Mouse (Mus musculus) adrenal gland, adult 8-10 months (tissue): Measurements from ENCODE around the gene Ltbp1. TPM values are rescaled to one million over a fixed set of nuclear protein-coding genes. Genes with fewer than 3 reads are reported as not detected.

Experiments
- DNase-seq: peaks from one replicate; pipeline ENCODE4 v3.0.0; 2022
- total RNA-seq, 4 experiments: library from RNA; stranded (reverse); gene quantifications; 2 replicates each; pipeline ENCODE4 v1.2.4; 2022

The Ltbp1 gene
- total RNA-seq, 4 experiments from 2014 or later: 9.4 to 15.9 (median 12.6) TPM

- no peak for DNase-seq
These were observed 237.9 kb downstream of the Ltbp1 start for GRCm38 (mm10) chr17:75243221-75243620.

- no peak for DNase-seq
These were observed 238.8 kb downstream of the Ltbp1 start for GRCm38 (mm10) chr17:75244148-75244547.

GRCm38 (mm10) chr17:75245085-75245484, 239.7 kb downstream of the Ltbp1 start:
- no peak for DNase-seq

GRCm38 (mm10) chr17:75248632-75249031, 243.3 kb downstream of the Ltbp1 start:
- no peak for DNase-seq

DNA sequence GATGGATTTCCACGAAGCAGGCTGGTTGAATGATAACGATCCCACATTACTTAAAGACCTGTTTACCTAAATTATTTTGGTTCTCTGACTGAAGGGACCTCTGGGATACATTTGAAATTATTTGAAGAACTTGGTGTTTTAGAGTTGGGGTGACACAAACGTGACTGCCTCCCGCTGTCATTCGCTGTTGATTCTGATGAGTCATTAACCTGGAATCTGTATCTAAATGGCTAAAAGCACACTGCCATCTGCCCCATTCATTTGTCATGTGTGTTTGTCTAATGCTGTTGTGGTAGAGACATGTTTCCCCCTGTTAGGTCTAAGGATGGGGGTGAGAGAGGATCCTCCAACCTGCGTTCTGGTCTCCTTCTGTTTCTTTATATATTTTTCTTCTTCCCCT, 245.2 kb downstream of the Ltbp1 start:
- no peak for DNase-seq

GRCm38 (mm10) chr17:75251094-75251493, 245.7 kb downstream of the Ltbp1 start:
- no peak for DNase-seq

GRCm38 (mm10) chr17:75252540-75252939, 247.2 kb downstream of the Ltbp1 start:
- DNase-seq: no peak

DNA sequence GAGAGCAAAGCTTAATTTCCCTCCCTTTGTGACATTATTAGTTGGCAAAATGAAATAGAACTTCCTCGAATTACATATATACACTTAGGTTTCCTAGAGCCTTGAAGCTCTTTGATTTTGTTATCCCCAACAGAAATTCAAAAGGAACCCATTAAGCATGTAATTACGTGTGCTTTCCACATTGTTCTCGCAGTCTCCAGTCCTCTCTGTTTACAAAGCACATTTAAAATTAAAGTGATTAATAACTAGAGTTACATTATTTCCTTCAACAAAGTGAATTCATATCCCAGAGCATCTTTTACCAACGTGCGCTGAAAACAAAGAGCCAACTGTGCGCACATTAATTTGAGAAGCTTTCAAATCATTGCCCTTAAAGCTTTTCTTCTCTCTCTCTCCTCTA, 249.5 kb downstream of the Ltbp1 start:
- DNase-seq: no peak

DNA sequence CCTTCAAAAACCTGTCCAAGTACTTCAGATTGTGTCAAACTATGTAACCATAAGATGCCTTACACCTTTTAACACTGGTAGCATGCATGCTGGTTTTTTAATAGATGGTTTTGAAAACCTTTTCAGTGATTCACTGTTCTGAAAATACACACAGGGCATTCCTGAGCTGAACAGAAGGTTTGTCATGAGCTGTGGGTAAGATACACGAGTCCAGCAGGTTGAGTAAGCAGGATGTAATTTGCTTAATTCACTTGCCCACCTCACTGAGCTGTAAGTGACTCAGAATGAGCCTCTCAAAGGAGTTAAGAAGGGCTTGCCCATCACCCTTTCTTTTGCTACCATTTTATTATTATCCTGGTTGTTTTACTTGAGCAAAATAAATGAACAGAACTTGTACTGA, 250.6 kb downstream of the Ltbp1 start:
- no peak for DNase-seq

- no peak for DNase-seq
These were observed 253.1 kb downstream of the Ltbp1 start for GRCm38 (mm10) chr17:75258427-75258826.

DNA sequence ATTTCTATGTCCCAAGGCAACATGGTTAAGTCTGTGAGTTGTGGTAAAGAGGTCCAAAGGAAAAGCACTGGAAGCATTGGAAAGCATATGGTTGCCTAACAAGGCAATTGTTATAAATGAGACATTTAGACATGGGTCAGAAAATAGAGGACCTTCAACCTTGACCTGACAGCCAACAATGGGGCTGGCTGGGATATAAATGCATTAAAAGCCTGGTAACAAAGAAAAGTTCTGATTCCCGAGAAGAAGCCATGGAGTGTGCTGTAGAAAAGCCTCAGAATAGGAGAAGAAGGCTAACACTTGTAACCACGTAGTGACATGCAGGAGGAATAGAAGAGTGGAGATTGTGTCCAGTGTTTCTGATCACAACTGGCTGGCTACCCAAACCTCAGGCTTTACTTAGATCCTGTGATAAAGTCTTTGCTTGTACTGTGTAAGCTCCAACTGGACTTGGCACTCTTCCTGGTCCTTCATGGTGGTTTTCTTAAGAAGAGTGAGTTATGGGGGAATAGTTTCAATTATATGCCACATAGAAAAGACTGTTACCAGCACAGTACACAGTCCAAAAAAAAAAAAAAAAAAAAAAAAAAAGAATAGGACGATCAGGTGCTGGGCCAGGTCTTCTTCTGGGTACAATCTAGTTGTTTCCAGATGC, 258.1 kb downstream of the Ltbp1 start:
- DNase-seq: no peak

DNA sequence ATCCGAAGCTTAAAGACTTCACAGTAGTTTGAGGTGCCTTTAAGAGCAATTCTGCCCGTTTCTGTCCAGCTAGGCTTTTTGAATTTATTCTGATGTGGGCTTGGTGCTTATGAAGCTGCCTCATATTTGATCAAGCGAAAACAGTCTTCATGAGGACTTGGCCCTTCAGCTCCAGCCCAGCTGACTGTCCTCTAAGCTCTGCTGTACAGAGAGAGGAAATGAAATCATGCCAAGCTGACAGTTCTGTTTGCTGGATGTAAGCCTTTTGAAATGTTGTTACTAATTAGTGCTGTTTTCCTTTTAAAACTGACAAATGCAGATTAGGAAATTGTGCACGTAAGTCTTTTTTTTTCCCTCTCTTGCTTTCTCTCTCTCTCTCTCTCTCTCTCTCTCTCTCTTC, 263.1 kb downstream of the Ltbp1 start:
- no peak for DNase-seq

GRCm38 (mm10) chr17:75272446-75272845, 267.1 kb downstream of the Ltbp1 start:
- no peak for DNase-seq

DNA sequence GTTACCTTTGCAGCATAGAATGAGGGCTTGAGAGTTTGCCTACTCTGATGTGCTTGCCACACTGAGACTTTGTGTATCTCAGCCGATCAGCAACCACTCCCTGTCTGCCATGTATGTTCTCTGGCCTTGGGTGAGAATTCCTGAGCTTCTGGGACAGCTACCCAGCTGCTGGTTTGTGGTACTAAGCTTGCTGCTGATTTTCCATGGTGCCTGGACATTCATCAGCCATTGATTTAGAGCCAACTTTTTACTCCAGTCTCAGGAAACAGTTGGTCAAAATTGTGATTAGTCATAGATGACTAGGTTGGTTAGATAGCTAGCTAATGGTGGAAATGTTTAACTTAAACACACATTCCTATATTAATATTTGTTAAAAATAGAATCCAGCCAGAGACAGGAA, 267.9 kb downstream of the Ltbp1 start:
- no peak for DNase-seq

DNA sequence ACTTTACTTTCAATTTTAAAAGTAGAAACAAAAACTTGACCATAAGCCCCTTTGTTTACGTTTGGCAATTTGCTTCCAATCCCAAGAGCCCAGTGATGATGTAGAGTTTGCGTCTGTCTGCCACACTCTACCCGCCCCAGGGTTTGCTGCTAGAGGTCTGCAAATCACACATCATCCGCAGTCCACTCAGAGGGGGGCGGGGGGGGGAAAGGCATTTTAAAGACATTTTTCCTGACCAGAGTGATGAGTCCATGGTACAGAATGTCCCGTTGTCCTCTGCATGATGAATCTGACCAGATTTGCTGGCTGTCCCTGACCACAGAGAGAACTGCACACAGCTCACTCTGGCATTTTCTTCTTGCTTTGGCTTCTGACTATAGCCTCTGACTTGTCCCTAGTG, 269.9 kb downstream of the Ltbp1 start:
- DNase-seq: no peak

- no peak for DNase-seq
These were observed 272.7 kb downstream of the Ltbp1 start for GRCm38 (mm10) chr17:75278106-75278505.

GRCm38 (mm10) chr17:75278561-75278960, 273.2 kb downstream of the Ltbp1 start:
- no peak for DNase-seq

DNA sequence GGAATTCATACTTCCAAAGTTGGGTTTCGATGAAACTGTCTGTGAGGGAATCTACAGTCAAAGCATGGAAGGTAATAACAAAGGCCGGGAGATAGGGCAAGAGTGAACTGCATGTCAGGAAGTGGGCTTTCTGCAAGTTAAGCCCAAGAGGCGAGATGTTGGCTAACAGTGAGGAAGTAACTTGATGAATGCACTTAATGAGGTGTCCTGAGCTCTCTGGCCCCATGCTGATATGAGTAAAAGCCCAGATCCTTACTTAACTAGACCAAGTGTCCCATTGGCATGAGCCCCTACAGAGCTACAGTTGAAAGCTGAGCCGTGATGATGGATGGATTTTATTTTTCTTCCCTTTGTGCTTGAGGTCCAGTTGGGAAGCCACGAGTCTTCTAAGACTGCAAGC, 276.0 kb downstream of the Ltbp1 start:
- DNase-seq: no peak

GRCm38 (mm10) chr17:75284876-75285708, 279.7 kb downstream of the Ltbp1 start:
- DNase-seq: no peak

DNA sequence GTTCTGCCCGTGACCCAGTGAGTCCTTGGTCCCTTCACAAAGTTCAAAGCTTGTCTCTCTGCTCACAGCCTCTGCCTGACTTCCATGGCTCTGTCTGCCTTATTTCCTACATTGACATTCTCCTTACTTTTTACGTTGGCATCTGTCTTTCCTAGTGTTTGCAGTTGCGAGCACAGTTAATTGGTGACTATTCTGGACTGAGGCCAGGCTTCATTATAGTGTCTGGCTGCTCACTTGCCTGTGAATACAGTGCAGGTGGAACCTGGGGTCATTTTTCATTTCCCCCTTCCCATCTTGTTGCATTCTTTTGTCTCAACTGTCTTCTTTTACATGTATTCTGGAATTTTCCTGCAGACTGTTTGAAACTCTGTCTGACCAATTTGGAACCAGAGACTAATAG, 287.6 kb downstream of the Ltbp1 start:
- no peak for DNase-seq

- peak; percentile 3 for DNase-seq
These were observed 288.4 kb downstream of the Ltbp1 start for GRCm38 (mm10) chr17:75293725-75294124.

GRCm38 (mm10) chr17:75300908-75301307, 295.5 kb downstream of the Ltbp1 start:
- DNase-seq: peak; percentile 6

- no peak for DNase-seq
These were observed 299.5 kb downstream of the Ltbp1 start for GRCm38 (mm10) chr17:75304807-75305420.

GRCm38 (mm10) chr17:75305714-75306113, 300.3 kb downstream of the Ltbp1 start:
- DNase-seq: no peak
